Comparison of ENCODE assay signal across 8 mouse cellular contexts in the genomic region with DNA sequence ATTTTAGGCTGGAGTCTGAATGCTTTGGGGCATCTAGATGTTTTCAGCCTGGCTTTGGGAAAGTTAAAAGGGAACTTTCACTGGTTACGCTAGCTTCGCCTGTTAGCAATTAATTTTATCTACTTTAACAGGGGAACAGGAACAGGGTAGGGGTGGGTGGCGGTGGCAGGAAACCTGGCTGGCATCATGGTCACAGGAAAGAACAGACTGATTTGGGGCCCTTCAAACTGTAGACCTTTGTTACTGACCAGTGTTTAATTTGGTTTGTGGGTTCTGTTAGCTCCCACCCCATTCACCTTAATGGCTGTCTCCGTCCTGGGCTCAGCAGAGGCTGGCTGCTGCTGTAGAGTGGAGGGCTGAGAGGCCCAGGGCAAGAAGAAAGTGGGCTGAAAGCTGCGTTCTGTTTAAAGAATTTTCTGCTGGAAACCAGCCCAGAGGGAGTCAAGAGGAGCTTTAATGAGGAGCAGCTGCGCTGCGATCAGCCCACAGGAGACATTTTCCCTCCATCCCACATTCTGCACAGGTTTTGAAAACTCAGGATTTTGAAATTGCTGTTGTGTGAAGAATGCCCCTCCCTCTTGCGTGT. TPM values are rescaled to one million over a fixed set of nuclear protein-coding genes. Genes with fewer than 3 reads are reported as not detected.
DNase-seq lines count a peak whose midpoint lies in the region; ATAC-seq and TF ChIP-seq lines count a peak whose summit lies in the region.

No protein-coding gene starts in this region.

- TF ChIP-seq CTCF in bone marrow, adult 2 months (IDR thresholded peaks at IDR 0.05; ENCODE audit: control insufficient read depth, insufficient read depth, low read length) = no peak

- H3K4me1 ChIP-seq in bone marrow, adult 2 months (ENCODE audit: control insufficient read depth, insufficient read depth, low read length) = peaks cover 11% of the 10 kb centered on the region
- peaks cover 4% of the 10 kb centered on the region; the same call in 1 of the 2 replicates for H3K4me1 ChIP-seq in hindbrain, embryonic 11.5 days (replicated peaks; ENCODE audit: control insufficient read depth, insufficient read depth, low read length)
- peaks cover 67% of the 10 kb centered on the region for H3K4me1 ChIP-seq in limb, embryonic 11.5 days (ENCODE audit: control insufficient read depth, insufficient read depth, low read length)
- H3K4me1 ChIP-seq in midbrain, embryonic 10.5 days = peaks cover 52% of the 10 kb centered on the region
- H3K4me1 ChIP-seq in stomach, embryonic 16.5 days (ENCODE audit: control insufficient read depth, insufficient read depth, low read length) = peaks cover 47% of the 10 kb centered on the region

- no peak overlapping the region for H3K4me2 ChIP-seq in hindbrain, embryonic 11.5 days (replicated peaks; ENCODE audit: low read depth, low read length)
- H3K4me2 ChIP-seq in limb, embryonic 11.5 days (ENCODE audit: low read depth, severe bottlenecking) = peak overlapping the region; percentile 25; the same call in 1 of the 2 replicates
- peak overlapping the region; percentile 28; the same call in 1 of the 2 replicates for H3K4me2 ChIP-seq in stomach, embryonic 16.5 days (ENCODE audit: low read depth, low read length)

- no peak for ATAC-seq in hindbrain, embryonic 11.5 days (ENCODE audit: low FRiP score)
- peak; percentile 74 for ATAC-seq in limb, embryonic 11.5 days (ENCODE audit: insufficient number of reproducible peaks, low FRiP score, low TSS enrichment, low read depth)
- ATAC-seq in stomach, embryonic 16.5 days (ENCODE audit: insufficient read depth, low FRiP score) = peak; percentile 80
- no peak for ATAC-seq in monocyte, adult 5-6 weeks (replicated peaks; ENCODE audit: insufficient number of reproducible peaks, low FRiP score, low TSS enrichment, poor library complexity, severe bottlenecking)

- H3K9ac ChIP-seq in hindbrain, embryonic 11.5 days (ENCODE audit: low read depth, low read length) = no peak overlapping the region
- peak overlapping the region; percentile 47 for H3K9ac ChIP-seq in limb, embryonic 11.5 days (ENCODE audit: low read length)
- H3K9ac ChIP-seq in stomach, embryonic 16.5 days (ENCODE audit: low read length) = peak overlapping the region; percentile 36

- no peaks in the 10 kb centered on the region for H3K9me3 ChIP-seq in hindbrain, embryonic 11.5 days (ENCODE audit: control insufficient read depth, low read length)
- no peaks in the 10 kb centered on the region for H3K9me3 ChIP-seq in limb, embryonic 11.5 days (ENCODE audit: control insufficient read depth, low read length)
- no peaks in the 10 kb centered on the region for H3K9me3 ChIP-seq in midbrain, embryonic 10.5 days (replicated peaks)
- no peaks in the 10 kb centered on the region for H3K9me3 ChIP-seq in stomach, embryonic 16.5 days (replicated peaks; ENCODE audit: control insufficient read depth, low read length)

- no peaks in the 10 kb centered on the region for H3K27me3 ChIP-seq in hindbrain, embryonic 11.5 days (ENCODE audit: control insufficient read depth, insufficient read depth, low read length)
- no peaks in the 10 kb centered on the region for H3K27me3 ChIP-seq in limb, embryonic 11.5 days (ENCODE audit: control insufficient read depth, insufficient read depth, low read length)
- H3K27me3 ChIP-seq in midbrain, embryonic 10.5 days (ENCODE audit: low read depth, poor library complexity, severe bottlenecking) = no peaks in the 10 kb centered on the region
- no peaks in the 10 kb centered on the region for H3K27me3 ChIP-seq in stomach, embryonic 16.5 days (ENCODE audit: control insufficient read depth, insufficient read depth, low read length)

- no peaks in the 10 kb centered on the region for H3K36me3 ChIP-seq in hindbrain, embryonic 11.5 days (ENCODE audit: control insufficient read depth, insufficient read depth, low read length)
- no peaks in the 10 kb centered on the region for H3K36me3 ChIP-seq in limb, embryonic 11.5 days (ENCODE audit: control insufficient read depth, insufficient read depth, low read length)
- peaks cover 3% of the 10 kb centered on the region; the same call in 1 of the 2 replicates for H3K36me3 ChIP-seq in midbrain, embryonic 10.5 days
- H3K36me3 ChIP-seq in stomach, embryonic 16.5 days (ENCODE audit: control insufficient read depth, insufficient read depth, low read length) = no peaks in the 10 kb centered on the region

- no peak for TF ChIP-seq POLR2A in bone marrow, adult 2 months (IDR thresholded peaks at IDR 0.05; ENCODE audit: borderline replicate concordance, control insufficient read depth, low read depth, low read length)

- WGBS in bone marrow, adult 2 months = 10% methylated on average over 8 of the region's 8 CpGs
- WGBS in hindbrain, embryonic 11.5 days = 47% methylated on average over 8 of the region's 8 CpGs
- 7% methylated on average over 8 of the region's 8 CpGs for WGBS in limb, embryonic 11.5 days
- WGBS in midbrain, embryonic 10.5 days = 52% methylated on average over 8 of the region's 8 CpGs
- WGBS in stomach, embryonic 16.5 days = 18% methylated on average over 8 of the region's 8 CpGs

- DNase-seq in 416B (ENCODE audit: low read depth) = peak; percentile 87
- DNase-seq in frontal cortex, postnatal 10 days (ENCODE audit: low spot score in 2 of 2) = peak; percentile 30 to 44
- DNase-seq in hindbrain, embryonic 11.5 days (ENCODE audit: low spot score) = no peak
- peak; percentile 80 for DNase-seq in limb, embryonic 11.5 days (ENCODE audit: low spot score)
- DNase-seq in midbrain, embryonic 10.5 days (ENCODE audit: low spot score) = no peak

- peak overlapping the region; percentile 67 for H3K27ac ChIP-seq in bone marrow, adult 2 months (ENCODE audit: control insufficient read depth, insufficient read depth, low read depth, low read length, poor library complexity)
- peak overlapping the region; percentile 32; the same call in 1 of the 2 replicates for H3K27ac ChIP-seq in hindbrain, embryonic 11.5 days (ENCODE audit: low read depth, low read length)
- peak overlapping the region; percentile 99 for H3K27ac ChIP-seq in limb, embryonic 11.5 days (replicated peaks; ENCODE audit: low read depth, low read length)
- H3K27ac ChIP-seq in midbrain, embryonic 10.5 days (replicated peaks) = peak overlapping the region; percentile 73
- peak overlapping the region; percentile 92 for H3K27ac ChIP-seq in stomach, embryonic 16.5 days (ENCODE audit: low read length)

- no peak overlapping the region for H3K4me3 ChIP-seq in bone marrow, adult 2 months (replicated peaks; ENCODE audit: control insufficient read depth, low read depth, low read length)
- H3K4me3 ChIP-seq in hindbrain, embryonic 11.5 days (ENCODE audit: low read depth, low read length) = no peak overlapping the region
- no peak overlapping the region for H3K4me3 ChIP-seq in limb, embryonic 11.5 days (ENCODE audit: low read depth, low read length)
- H3K4me3 ChIP-seq in midbrain, embryonic 10.5 days = no peak overlapping the region
- H3K4me3 ChIP-seq in stomach, embryonic 16.5 days (replicated peaks; ENCODE audit: low read length) = no peak overlapping the region

RNA-seq across cellular contexts. Expression of gene Notch2, which starts 50.0 kb away (rescaled TPM):
- 10.0 and 22.9 TPM in 2 replicates for polyA plus RNA-seq in bone marrow, adult 2 months (2011; ENCODE audit: insufficient read depth, insufficient read length, low replicate concordance, missing spikeins)
- polyA plus RNA-seq in hindbrain, embryonic 11.5 days (2014; fragmentation: Nextera tagmentation; extraction: Ambion mirVana) = 16.7 and 20.8 TPM in 2 replicates
- 33.4 and 35.1 TPM in 2 replicates for polyA plus RNA-seq in limb, embryonic 11.5 days (2014; fragmentation: Nextera tagmentation; extraction: Ambion mirVana)
- 16.1 and 16.6 TPM in 2 replicates for polyA plus RNA-seq in midbrain, embryonic 10.5 days (2016; fragmentation: Nextera tagmentation; extraction: Ambion mirVana)
- 20.4 and 23.6 TPM in 2 replicates for polyA plus RNA-seq in stomach, embryonic 16.5 days (2015; fragmentation: Nextera tagmentation; extraction: Ambion mirVana)
- 127 to 158 TPM (median 135 TPM) in 3 replicates for total RNA-seq in monocyte, adult 5-6 weeks (2017)

Comparison
In these comparisons a context has a peak if more than half of its experiments do, and no peak if none do; other contexts are left out.
1. DNase-seq: peak in 416B (single experiment), frontal cortex, postnatal 10 days (2 of 2) and limb, embryonic 11.5 days (single experiment); none in hindbrain, embryonic 11.5 days (single experiment) and midbrain, embryonic 10.5 days (single experiment).
2. H3K27ac ChIP-seq: peak in every context shown above with its lines; median percentile 99 in limb, embryonic 11.5 days; 92 in stomach, embryonic 16.5 days; 73 in midbrain, embryonic 10.5 days; 67 in bone marrow, adult 2 months; 32 in hindbrain, embryonic 11.5 days.
3. ATAC-seq: peak in limb, embryonic 11.5 days (single experiment) and stomach, embryonic 16.5 days (single experiment); none in hindbrain, embryonic 11.5 days (single experiment) and monocyte, adult 5-6 weeks (single experiment).